Mouse (Mus musculus): ENCODE results near the gene Plxnd1. TPM values are rescaled to one million over a fixed set of nuclear protein-coding genes. Genes with fewer than 3 reads are reported as not detected.

The Plxnd1 gene
- total and polyA plus RNA-seq, 3 experiments: 27.7 to 73.8 (median 63.2) TPM

DNA sequence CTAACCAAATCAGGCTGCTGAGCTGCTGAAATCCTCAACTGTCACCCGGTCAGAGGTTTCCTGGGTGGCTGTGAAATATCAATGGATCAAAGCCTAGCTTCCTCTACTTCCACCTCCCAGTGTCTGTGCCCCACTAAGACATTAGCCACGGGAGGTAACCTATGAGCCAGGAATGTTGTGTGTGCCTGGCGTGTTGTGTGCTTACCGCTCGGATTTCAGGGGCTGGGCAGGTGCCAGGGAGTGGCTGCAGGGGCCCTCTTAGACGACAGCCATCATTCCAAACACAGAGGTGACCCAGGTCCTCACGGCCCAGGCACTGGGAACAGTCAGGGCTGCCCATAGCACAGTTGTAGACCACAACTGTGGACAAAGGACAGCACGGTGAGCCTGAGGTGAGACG, 25.7 kb downstream of the Plxnd1 start:
- no peak for DNase-seq (ENCODE audit: extremely low read depth)
- Histone ChIP-seq H3K4me1 (ENCODE audit: control insufficient read depth in 1 of 2, insufficient read depth in 2 of 2) (peaks cover 13 to 58% of the 10 kb centered on the region in 2 experiments), H3K27me3 (replicated peaks) (no peaks in the 10 kb centered on the region), H3K4me2 (ENCODE audit: insufficient read depth, low read depth, poor library complexity, severe bottlenecking) (no peak overlapping the region), H3K27ac (ENCODE audit: insufficient read depth, low read depth) (no peak overlapping the region), H3K9ac (ENCODE audit: insufficient read depth, low read depth) (no peak overlapping the region), H3K36me3 (replicated peaks in 1 of 2; ENCODE audit: control insufficient read depth in 1 of 2, insufficient read depth in 1 of 2, low read length in 1 of 2) (peaks cover 68 to 92% of the 10 kb centered on the region in 2 experiments), H3K9me3 (replicated peaks; ENCODE audit: low read length) (no peaks in the 10 kb centered on the region), H3K79me2 (replicated peaks; ENCODE audit: control insufficient read depth, extremely low read depth, insufficient read depth, poor library complexity, severe bottlenecking) (no peaks in the 10 kb centered on the region), H3K4me3 (replicated peaks in 1 of 3; ENCODE audit: low read depth in 2 of 3, low read length in 2 of 3, poor library complexity in 1 of 3) (no peak overlapping the region)
- dilution Hi-C loops (cut with MboI; ENCODE audit: extremely low pct_ligation_motif_present, extremely low pct_unique_long_range_greater_than_20kb, low sequenced_read_pairs): no loop called here
- no peak for TF ChIP-seq CTCF (conservative IDR thresholded peaks at IDR 0.05 in 1 of 2, IDR thresholded peaks at IDR 0.05 in 1 of 2; ENCODE audit: low read depth in 2 of 2, low read length in 2 of 2)
- TF ChIP-seq RCOR1 (conservative IDR thresholded peaks at IDR 0.05; ENCODE audit: low read depth, low read length): no peak
- no peak for TF ChIP-seq USF1 (IDR thresholded peaks at IDR 0.05; ENCODE audit: low read depth, low read length)
- TF ChIP-seq ETS1 (conservative IDR thresholded peaks at IDR 0.05; ENCODE audit: low read depth, low read length): no peak
- no peak for TF ChIP-seq RAD21 (IDR thresholded peaks at IDR 0.05; ENCODE audit: low read depth, low read length)
- TF ChIP-seq ELF1 (IDR thresholded peaks at IDR 0.05; ENCODE audit: low read depth, low read length): no peak
- no peak for TF ChIP-seq NRF1 (IDR thresholded peaks at IDR 0.05; ENCODE audit: low read depth, low read length)
- in situ Hi-C loops (cut with MboI; ENCODE audit: low pct_ligation_motif_present, low pct_unique_long_range_greater_than_20kb, low sequenced_read_pairs): no loop called here

DNA sequence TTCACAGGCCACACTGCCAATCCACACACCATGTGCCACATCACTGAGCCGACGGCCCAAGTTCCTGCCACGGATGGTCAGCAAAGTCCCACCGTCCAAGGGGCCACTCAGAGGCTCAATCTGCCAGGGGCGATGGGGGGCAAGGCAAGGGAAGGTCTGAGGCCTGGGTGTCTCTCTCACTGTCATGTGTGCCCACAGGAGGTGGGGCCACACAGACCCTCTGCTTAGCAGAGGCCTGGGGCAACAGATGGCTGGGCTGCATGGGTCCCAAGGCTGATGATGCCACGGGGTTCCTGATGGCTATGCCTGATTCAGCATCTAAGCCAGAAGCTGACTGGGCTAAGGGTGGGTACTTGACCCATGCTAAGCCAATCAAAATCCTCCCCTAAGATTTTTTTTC, 26.1 kb downstream of the Plxnd1 start:
- in situ Hi-C loops (cut with MboI; ENCODE audit: low pct_ligation_motif_present, low pct_unique_long_range_greater_than_20kb, low sequenced_read_pairs) (no loop called here), dilution Hi-C loops (cut with MboI; ENCODE audit: extremely low pct_ligation_motif_present, extremely low pct_unique_long_range_greater_than_20kb, low sequenced_read_pairs) (no loop called here)
- Histone ChIP-seq H3K4me1 (ENCODE audit: control insufficient read depth in 1 of 2, insufficient read depth in 2 of 2) (peaks cover 10 to 54% of the 10 kb centered on the region in 2 experiments), H3K4me3 (replicated peaks in 1 of 3; ENCODE audit: low read depth in 2 of 3, low read length in 2 of 3, poor library complexity in 1 of 3) (no peak overlapping the region), H3K4me2 (ENCODE audit: insufficient read depth, low read depth, poor library complexity, severe bottlenecking) (no peak overlapping the region), H3K9me3 (replicated peaks; ENCODE audit: low read length) (no peaks in the 10 kb centered on the region), H3K27me3 (replicated peaks) (no peaks in the 10 kb centered on the region), H3K79me2 (replicated peaks; ENCODE audit: control insufficient read depth, extremely low read depth, insufficient read depth, poor library complexity, severe bottlenecking) (no peaks in the 10 kb centered on the region), H3K36me3 (replicated peaks in 1 of 2; ENCODE audit: control insufficient read depth in 1 of 2, insufficient read depth in 1 of 2, low read length in 1 of 2) (peaks cover 68 to 92% of the 10 kb centered on the region in 2 experiments), H3K9ac (ENCODE audit: insufficient read depth, low read depth) (no peak overlapping the region), H3K27ac (ENCODE audit: insufficient read depth, low read depth) (0 out of 2 replicates have a peak overlapping the region, but pooled peaks have one; percentile 9)
- no peak for DNase-seq (ENCODE audit: extremely low read depth)
- TF ChIP-seq KAT2A (IDR thresholded peaks at IDR 0.05; ENCODE audit: insufficient replicate concordance, low read length) (no peak), MAFK (IDR thresholded peaks at IDR 0.05; ENCODE audit: insufficient replicate concordance, low read length) (no peak), SIN3A (IDR thresholded peaks at IDR 0.05; ENCODE audit: low read length) (no peak), RCOR1 (conservative IDR thresholded peaks at IDR 0.05; ENCODE audit: low read depth, low read length) (no peak), EP300 (IDR thresholded peaks at IDR 0.05; ENCODE audit: low read length) (no peak), MXI1 (IDR thresholded peaks at IDR 0.05; ENCODE audit: low read depth, low read length) (no peak), USF1 (IDR thresholded peaks at IDR 0.05; ENCODE audit: low read depth, low read length) (no peak), E2F4 (IDR thresholded peaks at IDR 0.05; ENCODE audit: insufficient replicate concordance, low read depth, low read length) (no peak), PAX5 (IDR thresholded peaks at IDR 0.05; ENCODE audit: low read length) (no peak)

DNA sequence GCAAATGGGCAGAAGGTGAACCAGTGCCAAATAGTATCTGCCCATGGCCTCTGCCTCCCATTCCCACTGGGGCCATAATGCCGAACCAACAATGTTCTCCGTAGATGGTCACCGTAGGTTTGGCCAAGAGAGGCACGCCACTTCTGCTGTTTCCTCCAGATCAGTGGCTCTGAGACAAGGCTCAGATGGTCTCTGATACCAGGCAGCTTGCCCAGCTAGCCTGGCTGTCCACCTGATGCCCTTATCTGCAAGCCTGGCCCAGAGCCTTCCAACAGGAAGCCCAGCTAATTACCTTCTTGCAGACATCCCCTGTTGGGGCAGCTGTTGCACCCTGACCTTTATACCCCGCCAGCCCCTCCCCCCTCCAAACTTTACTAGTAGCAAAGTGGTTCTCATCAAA, 26.7 kb downstream of the Plxnd1 start:
- H3K4me2 ChIP-seq (ENCODE audit: insufficient read depth, low read depth, poor library complexity, severe bottlenecking): no peak overlapping the region
- dilution Hi-C loops (cut with MboI; ENCODE audit: extremely low pct_ligation_motif_present, extremely low pct_unique_long_range_greater_than_20kb, low sequenced_read_pairs): no loop called here

More for the DNA sequence above, 26.7 kb downstream of the Plxnd1 start:
- in situ Hi-C loops (cut with MboI; ENCODE audit: low pct_ligation_motif_present, low pct_unique_long_range_greater_than_20kb, low sequenced_read_pairs): no loop called here
- H3K36me3 ChIP-seq (replicated peaks in 1 of 2; ENCODE audit: control insufficient read depth in 1 of 2, insufficient read depth in 1 of 2, low read length in 1 of 2): peaks cover 70 to 94% of the 10 kb centered on the region in 2 experiments
- H3K4me3 ChIP-seq (replicated peaks in 1 of 3; ENCODE audit: low read depth in 2 of 3, low read length in 2 of 3, poor library complexity in 1 of 3): no peak overlapping the region
- DNase-seq (ENCODE audit: extremely low read depth): no peak
- H3K9me3 ChIP-seq (replicated peaks; ENCODE audit: low read length): no peaks in the 10 kb centered on the region
- no peaks in the 10 kb centered on the region for H3K79me2 ChIP-seq (replicated peaks; ENCODE audit: control insufficient read depth, extremely low read depth, insufficient read depth, poor library complexity, severe bottlenecking)
- H3K27ac ChIP-seq (ENCODE audit: insufficient read depth, low read depth): no peak overlapping the region
- no peak overlapping the region for H3K9ac ChIP-seq (ENCODE audit: insufficient read depth, low read depth)
- H3K4me1 ChIP-seq (ENCODE audit: control insufficient read depth in 1 of 2, insufficient read depth in 2 of 2): peaks cover 3 to 50% of the 10 kb centered on the region in 2 experiments; a peak in 3 of 4 replicates
- TF ChIP-seq ZMIZ1 (IDR thresholded peaks at IDR 0.05; ENCODE audit: low read depth, low read length) (no peak), NRF1 (IDR thresholded peaks at IDR 0.05; ENCODE audit: low read depth, low read length) (no peak), MXI1 (IDR thresholded peaks at IDR 0.05; ENCODE audit: low read depth, low read length) (no peak), EP300 (IDR thresholded peaks at IDR 0.05; ENCODE audit: low read length) (no peak), SIN3A (IDR thresholded peaks at IDR 0.05; ENCODE audit: low read length) (no peak), ZKSCAN1 (IDR thresholded peaks at IDR 0.05; ENCODE audit: borderline replicate concordance, low read depth, low read length) (no peak), MAFK (IDR thresholded peaks at IDR 0.05; ENCODE audit: insufficient replicate concordance, low read length) (no peak), SMC3 (IDR thresholded peaks at IDR 0.05; ENCODE audit: low read depth, low read length) (no peak), ZC3H11A (IDR thresholded peaks at IDR 0.05; ENCODE audit: low read depth, low read length) (no peak), HCFC1 (IDR thresholded peaks at IDR 0.05; ENCODE audit: low read depth, low read length) (no peak)
- no peaks in the 10 kb centered on the region for H3K27me3 ChIP-seq (replicated peaks)

Measured in CH12.LX (cell line).